Mouse (Mus musculus) bone marrow, adult 2 months (tissue): ENCODE data around the gene Slc9a2. TPM values are rescaled to one million over a fixed set of nuclear protein-coding genes. Genes with fewer than 3 reads are reported as not detected.

Source experiments
- H3K27ac ChIP-seq: fragments of 200-500 bp; 2 replicates; pipeline ENCODE4 v1.5.1; 2012; ENCODE audit warnings: low read depth, mild to moderate bottlenecking, control low read depth, inconsistent platforms, low read length; ENCODE audit not compliant: control insufficient read depth, poor library complexity, insufficient read depth
- H3K4me1 ChIP-seq: fragments of 200-500 bp; 2 replicates; pipeline ENCODE4 v1.6.1; 2011; ENCODE audit warnings: low read length; ENCODE audit not compliant: control insufficient read depth, insufficient read depth
- H3K4me3 ChIP-seq: fragments of 200-500 bp; replicated peaks from 2 replicates; pipeline ENCODE3; 2011; ENCODE audit warnings: mild to moderate bottlenecking, low read depth, low read length, control low read depth; ENCODE audit not compliant: control insufficient read depth
- CTCF ChIP-seq: fragments of 200-500 bp; IDR thresholded peaks from 2 replicates; pipeline ENCODE4 v1.5.1; 2011; ENCODE audit warnings: low read length, control low read depth; ENCODE audit not compliant: control insufficient read depth, insufficient read depth
- POLR2A ChIP-seq: fragments of 200-500 bp; IDR thresholded peaks from 2 replicates; pipeline ENCODE4 v1.6.1; 2011; ENCODE audit warnings: low read depth, mild to moderate bottlenecking, control low read depth, low read length, borderline replicate concordance; ENCODE audit not compliant: control insufficient read depth
- WGBS: fragments of 180-500 bp; shearing (Covaris S2); methylation state at CpG from one replicate; pipeline ENCODE4 v1.1.7; 2018; 5-methylcytosine and 5-hydroxymethylcytosine counted together
- polyA plus RNA-seq: library from polyadenylated mRNA; stranded (reverse); fragments of >200 nt; gene quantifications from 2 replicates; pipeline ENCODE4 v1.2.4, GENCODE M21; 2011; ENCODE audit warnings: low replicate concordance; ENCODE audit not compliant: missing spikeins, insufficient read depth, insufficient read length

The Slc9a2 gene
- 0.25 TPM in 1 of 2 replicates, not detected in the other for polyA plus RNA-seq

DNA sequence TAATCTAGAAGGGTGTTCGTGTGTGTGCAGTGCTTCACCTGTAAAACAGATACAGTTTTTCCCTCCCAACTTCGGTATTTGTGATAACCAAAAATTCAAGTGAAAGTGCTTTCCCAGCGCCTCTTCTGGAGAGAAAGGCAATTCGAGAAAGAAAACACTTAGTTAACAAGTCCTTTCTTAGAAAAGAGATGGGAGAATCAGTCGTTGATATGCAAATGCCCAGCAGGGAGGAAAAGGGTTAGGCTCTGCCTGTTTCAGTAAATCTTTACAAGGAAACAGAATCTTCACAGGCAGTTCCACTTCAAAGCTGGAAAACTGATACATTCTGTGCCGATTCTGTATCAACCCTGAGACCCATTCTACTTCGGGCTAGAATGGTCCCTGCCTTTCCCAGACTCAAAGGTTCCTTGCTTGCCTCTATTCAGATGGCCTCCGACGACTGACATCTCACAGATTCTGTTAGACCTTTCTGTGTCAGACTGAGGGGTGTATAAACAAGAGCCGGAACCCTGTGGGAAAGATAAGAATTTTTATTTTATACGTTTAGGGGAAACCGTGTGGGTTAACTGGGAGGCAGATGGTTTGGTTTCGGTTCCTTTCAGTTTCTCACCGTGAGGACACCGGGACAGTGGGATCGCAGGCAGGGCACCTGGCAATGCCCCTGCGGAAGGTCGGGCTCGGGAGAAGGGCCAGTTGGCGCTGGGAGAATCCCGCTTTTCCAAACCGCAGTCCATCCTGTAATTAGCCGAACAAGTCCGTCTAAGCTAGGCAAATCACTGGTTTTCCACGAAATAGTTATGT, at the start of gene Slc9a2:
Slc9a2 (plus strand) TSS at position 508 of the 801 bp plus-strand sequence.
- TF ChIP-seq CTCF = no peak
- no peak for TF ChIP-seq POLR2A
- Histone ChIP-seq H3K27ac (peak within 1 kb of the TSS; percentile 7; the same call in 1 of the 2 replicates), H3K4me1 (no peaks in the 10 kb centered on the region; the same call in 1 of the 2 replicates), H3K4me3 (peak within 1 kb of the TSS; percentile 44)
- WGBS = 3% methylated on average over 25 of the region's 25 CpGs

DNA sequence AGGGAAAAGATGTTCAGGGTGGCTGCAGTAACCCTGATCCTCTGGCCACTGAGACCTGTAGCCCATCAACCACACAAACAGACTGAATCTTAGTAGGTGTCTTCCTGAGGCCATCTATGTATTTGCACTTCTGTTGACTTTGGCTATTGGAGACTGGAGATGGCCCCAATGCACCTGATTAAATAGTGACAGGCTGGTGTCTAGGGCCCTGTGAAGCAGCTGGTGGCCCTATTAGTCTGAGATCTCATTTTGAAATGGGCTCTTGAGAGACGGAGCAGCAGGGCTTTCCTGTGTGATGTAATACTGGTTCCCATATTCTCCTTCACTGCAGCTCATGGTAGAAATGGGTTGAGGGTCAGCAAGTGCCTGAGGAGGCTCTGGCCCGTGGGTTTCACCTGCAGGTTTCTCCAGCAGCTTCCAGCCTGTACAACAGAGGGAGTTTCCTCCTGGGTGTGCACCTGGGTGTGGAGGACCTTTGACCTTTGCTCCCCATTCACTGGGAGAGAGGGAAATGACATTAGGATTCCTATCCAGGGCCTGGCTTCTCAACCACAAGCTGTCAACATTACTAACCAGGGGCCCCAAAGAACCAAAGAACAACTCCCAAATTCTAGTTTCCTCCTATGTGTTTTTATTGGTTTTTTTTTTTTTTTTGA, 47.8 kb upstream of the Slc9a2 start:
- no peak overlapping the region for H3K27ac ChIP-seq
- H3K4me1 ChIP-seq = no peaks in the 10 kb centered on the region; the same call in 1 of the 2 replicates
- no peak for TF ChIP-seq CTCF
- no peak for TF ChIP-seq POLR2A
- 33% methylated on average over 2 of the region's 2 CpGs for WGBS
- no peak overlapping the region for H3K4me3 ChIP-seq

- TF ChIP-seq POLR2A (no peak), CTCF (no peak)
- Histone ChIP-seq H3K4me3 (no peak overlapping the region), H3K27ac (no peak overlapping the region; the same call in 1 of the 2 replicates), H3K4me1 (no peaks in the 10 kb centered on the region; the same call in 1 of the 2 replicates)
- WGBS = 41% methylated on average over 4 of the region's 4 CpGs
These were observed 45.8 kb upstream of the Slc9a2 start for GRCm38 (mm10) chr1:40634608-40635007.

DNA sequence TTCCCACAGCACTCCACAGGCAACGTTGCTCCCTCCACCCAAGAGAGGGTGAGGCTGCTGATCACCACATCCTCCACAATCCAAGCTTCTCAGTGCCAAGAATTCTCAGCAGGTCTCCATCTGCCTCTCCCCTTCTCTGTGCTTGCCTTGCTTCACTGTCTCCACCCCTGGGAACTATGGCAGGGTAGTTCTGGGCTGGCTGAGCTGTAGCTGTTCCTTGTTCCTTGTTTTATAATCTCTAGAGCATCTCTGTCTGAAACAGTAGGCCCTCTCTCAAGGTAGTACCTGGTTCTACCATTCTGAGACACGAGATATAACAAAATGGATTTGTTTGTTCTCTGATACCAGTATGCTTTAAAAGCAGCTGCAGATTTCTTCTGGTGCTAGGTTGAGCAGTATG, 32.1 kb upstream of the Slc9a2 start:
- WGBS = 61% methylated on average over 2 of the region's 2 CpGs
- TF ChIP-seq POLR2A (no peak), CTCF (no peak)
- Histone ChIP-seq H3K27ac (no peak overlapping the region), H3K4me1 (no peaks in the 10 kb centered on the region), H3K4me3 (no peak overlapping the region)

GRCm38 (mm10) chr1:40650803-40651497, 29.4 kb upstream of the Slc9a2 start:
- Histone ChIP-seq H3K27ac (no peak overlapping the region), H3K4me1 (no peaks in the 10 kb centered on the region), H3K4me3 (no peak overlapping the region)
- 53% methylated on average over 6 of the region's 6 CpGs for WGBS
- no peak for TF ChIP-seq POLR2A
- TF ChIP-seq CTCF = no peak

DNA sequence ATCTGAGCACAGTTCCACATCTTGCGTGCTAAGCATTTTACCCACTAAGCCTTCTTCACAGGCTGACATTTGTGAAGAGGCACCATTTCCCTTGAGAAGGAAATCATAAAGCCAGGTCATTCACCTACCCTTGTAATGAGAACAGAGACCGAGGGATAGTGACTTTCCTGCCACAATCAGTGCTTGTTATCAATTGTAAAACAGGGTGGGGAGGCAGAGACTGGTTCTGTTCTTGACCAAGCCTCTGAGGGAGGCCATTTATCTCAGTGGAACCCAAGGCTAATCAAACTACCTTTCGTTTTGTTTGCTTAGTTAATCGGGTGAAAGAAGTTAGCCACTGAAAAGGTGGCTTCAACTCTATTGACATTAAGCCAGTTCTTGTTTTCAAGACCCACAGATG, 23.3 kb upstream of the Slc9a2 start:
- Histone ChIP-seq H3K4me1 (no peaks in the 10 kb centered on the region), H3K4me3 (no peak overlapping the region), H3K27ac (no peak overlapping the region)
- 68% methylated on average over 4 of the region's 4 CpGs for WGBS
- TF ChIP-seq POLR2A (no peak), CTCF (no peak)

DNA sequence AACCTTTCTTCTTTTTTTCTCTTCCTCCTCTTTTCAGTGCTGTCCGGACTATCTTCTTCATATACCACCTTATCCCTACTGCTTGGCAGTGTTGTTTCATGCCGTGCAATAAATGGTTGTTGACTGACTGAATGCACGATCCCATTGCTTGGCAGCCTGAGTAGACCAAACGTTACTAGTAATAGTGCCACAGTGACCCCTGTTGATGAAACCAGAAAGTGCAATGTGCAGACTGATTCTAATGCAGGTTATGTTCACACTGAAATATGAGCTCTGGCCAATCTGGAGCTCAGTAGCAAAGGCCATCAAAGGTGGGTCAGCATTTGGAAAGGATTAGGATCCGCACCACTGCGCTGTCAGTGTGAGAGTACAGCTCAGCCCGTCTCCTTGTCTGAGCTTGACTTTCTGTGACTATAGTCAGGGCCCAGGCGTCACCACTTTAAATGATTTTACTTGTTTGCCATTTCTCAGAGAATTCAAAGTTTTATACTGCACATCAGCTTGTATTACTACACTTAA, 22.3 kb upstream of the Slc9a2 start:
- TF ChIP-seq CTCF (no peak), POLR2A (no peak)
- Histone ChIP-seq H3K27ac (no peak overlapping the region), H3K4me1 (no peaks in the 10 kb centered on the region), H3K4me3 (no peak overlapping the region)
- WGBS = 57% methylated on average over 8 of the region's 8 CpGs
